Mouse (Mus musculus): ENCODE measurements around the gene Gm5592. TPM values are rescaled to one million over a fixed set of nuclear protein-coding genes. Genes with fewer than 3 reads are reported as not detected.
"Not testable (repeated sequence)": the region's sequence is repeated elsewhere in the genome, so short reads cannot be mapped to it uniquely, and the experiment has no call there.

Gm5592 gene
- not detected in 2 replicates for polyA plus RNA-seq (2015; fragmentation: Nextera tagmentation; extraction: Ambion mirVana)

DNA sequence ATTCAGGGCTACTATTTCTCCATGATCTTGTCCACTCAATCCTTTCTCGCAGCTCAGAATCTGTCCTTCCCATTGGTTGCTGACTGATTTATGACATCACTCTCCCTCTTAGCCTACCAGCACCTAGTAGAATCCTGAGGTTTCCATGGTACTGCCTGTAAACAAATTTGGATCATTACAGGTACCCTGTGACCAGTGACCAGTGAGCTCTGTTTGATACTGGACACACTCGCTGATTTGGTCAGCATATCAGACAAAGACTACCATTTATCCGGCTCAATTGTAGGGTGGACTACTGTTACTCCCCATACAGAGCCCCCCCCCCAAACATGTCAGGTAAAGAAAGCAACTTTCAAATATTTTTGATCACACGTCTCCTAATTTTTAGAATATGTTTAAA is at the start of gene Gm5592:
Gene Gm5592 (plus strand): TSS at position 301 of the 400 bp plus-strand sequence.
- H3K4me2 ChIP-seq; H3K9me3 ChIP-seq; H3K4me3 ChIP-seq; H3K9ac ChIP-seq; H3K27ac ChIP-seq; H3K27me3 ChIP-seq; H3K4me1 ChIP-seq; ATAC-seq (ENCODE audit: insufficient number of reproducible peaks, low FRiP score, low TSS enrichment, low read depth); H3K36me3 ChIP-seq: not testable (repeated sequence)
- WGBS = 84% methylated on average over 4 of the region's 4 CpGs

GRCm38 (mm10) chr7:41155806-41156205 is 2.2 kb downstream of the Gm5592 start:
- H3K9ac ChIP-seq; H3K27me3 ChIP-seq; H3K9me3 ChIP-seq; H3K4me1 ChIP-seq; H3K4me2 ChIP-seq; H3K27ac ChIP-seq; H3K4me3 ChIP-seq; ATAC-seq (ENCODE audit: insufficient number of reproducible peaks, low FRiP score, low TSS enrichment, low read depth); H3K36me3 ChIP-seq: not testable (repeated sequence)
- 83% methylated on average over 2 of the region's 2 CpGs for WGBS

GRCm38 (mm10) chr7:41157879-41158278 is 4.2 kb downstream of the Gm5592 start:
- H3K27ac ChIP-seq; H3K27me3 ChIP-seq; H3K4me1 ChIP-seq; ATAC-seq (ENCODE audit: insufficient number of reproducible peaks, low FRiP score, low TSS enrichment, low read depth); H3K9ac ChIP-seq; H3K4me2 ChIP-seq; H3K9me3 ChIP-seq; H3K36me3 ChIP-seq; H3K4me3 ChIP-seq: not testable (repeated sequence)
- no CpG with 5 or more reads among the region's 1 CpGs for WGBS

- not testable (repeated sequence) for H3K4me2 ChIP-seq; H3K4me3 ChIP-seq; ATAC-seq (ENCODE audit: insufficient number of reproducible peaks, low FRiP score, low TSS enrichment, low read depth); H3K9me3 ChIP-seq; H3K36me3 ChIP-seq; H3K27ac ChIP-seq; H3K27me3 ChIP-seq; H3K4me1 ChIP-seq; H3K9ac ChIP-seq
- WGBS = 59% methylated on average over 2 of the region's 2 CpGs
These were observed 4.9 kb downstream of the Gm5592 start for GRCm38 (mm10) chr7:41158562-41158961.

GRCm38 (mm10) chr7:41193671-41194070 is 40.0 kb downstream of the Gm5592 start:
- Histone ChIP-seq H3K27me3 (no peaks in the 10 kb centered on the region), H3K9me3 (no peaks in the 10 kb centered on the region), H3K4me3 (no peak overlapping the region), H3K9ac (no peak overlapping the region), H3K4me1 (no peaks in the 10 kb centered on the region), H3K4me2 (no peak overlapping the region), H3K27ac (no peak overlapping the region), H3K36me3 (no peaks in the 10 kb centered on the region)
- 70% methylated on average over 4 of the region's 4 CpGs for WGBS
- no peak for ATAC-seq (ENCODE audit: insufficient number of reproducible peaks, low FRiP score, low TSS enrichment, low read depth)

Other genes with a start within 250 kb of the Gm5592 start
- not detected in 2 replicates for gene 4930433I11Rik, start 166.3 kb upstream of the Gm5592 start, polyA plus RNA-seq (2015; fragmentation: Nextera tagmentation; extraction: Ambion mirVana)
- gene Gm4884, start 121.1 kb upstream of the Gm5592 start, polyA plus RNA-seq (2015; fragmentation: Nextera tagmentation; extraction: Ambion mirVana) = not detected in 2 replicates
- gene AI987944, start 239.5 kb downstream of the Gm5592 start, polyA plus RNA-seq (2015; fragmentation: Nextera tagmentation; extraction: Ambion mirVana) = 12.1 and 12.7 TPM in 2 replicates

Data from limb, embryonic 15.5 days (tissue).